Mouse (Mus musculus): ENCODE results near the gene Rinl. TPM values are rescaled to one million over a fixed set of nuclear protein-coding genes. Genes with fewer than 3 reads are reported as not detected.
A peak's percentile ranks its signal among the peaks of the same experiment; 100 is the strongest.

Gene Rinl
- total RNA-seq, 2 experiments from 2014 or later: 2.1 to 3.9 TPM

DNA sequence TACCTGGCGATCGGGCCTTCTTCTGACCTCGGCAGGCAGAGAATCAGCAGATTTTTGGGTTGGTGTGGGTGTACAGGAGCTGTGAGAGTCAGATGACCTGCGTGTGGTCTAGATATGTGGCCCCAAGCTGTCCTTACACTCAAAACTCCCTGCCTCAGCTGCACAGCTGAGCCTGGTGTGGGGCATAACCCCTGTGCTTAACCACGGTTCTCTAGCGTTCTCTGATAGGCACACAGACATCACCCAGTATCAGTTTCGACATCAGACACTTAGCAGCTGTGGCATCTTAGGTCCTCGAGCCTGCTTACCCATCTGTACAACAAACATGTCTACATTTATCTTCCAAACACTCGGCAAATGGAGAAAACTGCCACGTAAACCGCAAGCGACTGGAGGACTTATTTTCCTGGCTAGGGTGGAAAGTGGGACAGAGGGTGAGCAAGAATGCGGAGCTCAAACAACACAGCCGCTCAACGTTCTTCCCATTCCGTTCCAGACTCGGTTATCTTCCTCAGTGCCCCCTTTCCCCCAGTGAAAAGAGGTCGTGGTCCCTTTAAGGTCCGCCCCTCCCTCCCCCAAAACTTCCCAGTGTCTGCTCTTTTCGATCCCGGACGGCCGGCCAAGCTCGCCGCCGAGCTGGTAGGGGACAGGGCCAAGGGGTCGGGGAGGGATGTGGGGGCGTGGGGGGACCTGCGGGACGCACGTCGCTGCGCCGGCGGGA, 19.6 kb downstream of the Rinl start, which contains the start of gene Hnrnpl:
TSS of gene Hnrnpl (plus strand) at position 321 of the 721 bp plus-strand sequence.
- DNase-seq (ENCODE audit: low spot score in 2 of 2): peak in 1 of 2 experiments; percentile 47

DNA sequence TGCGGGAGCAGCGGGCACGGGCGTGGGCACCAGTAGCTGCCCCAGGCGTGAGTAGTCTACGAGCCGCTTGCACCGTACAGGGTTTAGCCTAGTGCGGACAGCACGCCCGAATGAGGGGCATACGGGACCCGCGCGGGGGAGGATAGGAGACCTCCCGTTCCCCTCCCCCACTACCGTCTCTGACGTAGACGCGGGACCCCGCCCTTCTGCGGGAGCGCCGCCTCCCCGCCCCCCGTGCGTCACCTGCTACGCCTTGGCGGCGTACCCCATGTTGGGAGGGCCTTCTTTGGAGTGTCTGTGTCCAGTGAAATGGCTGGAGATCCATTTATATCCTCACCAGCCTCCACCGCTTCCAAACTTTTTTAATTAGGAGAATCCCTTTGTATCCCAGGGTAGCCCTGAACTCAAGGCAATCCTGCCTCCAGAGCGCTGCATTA, 20.2 kb downstream of the Rinl start:
- DNase-seq (ENCODE audit: low spot score in 2 of 2): peak; percentile 95 to 97

DNA sequence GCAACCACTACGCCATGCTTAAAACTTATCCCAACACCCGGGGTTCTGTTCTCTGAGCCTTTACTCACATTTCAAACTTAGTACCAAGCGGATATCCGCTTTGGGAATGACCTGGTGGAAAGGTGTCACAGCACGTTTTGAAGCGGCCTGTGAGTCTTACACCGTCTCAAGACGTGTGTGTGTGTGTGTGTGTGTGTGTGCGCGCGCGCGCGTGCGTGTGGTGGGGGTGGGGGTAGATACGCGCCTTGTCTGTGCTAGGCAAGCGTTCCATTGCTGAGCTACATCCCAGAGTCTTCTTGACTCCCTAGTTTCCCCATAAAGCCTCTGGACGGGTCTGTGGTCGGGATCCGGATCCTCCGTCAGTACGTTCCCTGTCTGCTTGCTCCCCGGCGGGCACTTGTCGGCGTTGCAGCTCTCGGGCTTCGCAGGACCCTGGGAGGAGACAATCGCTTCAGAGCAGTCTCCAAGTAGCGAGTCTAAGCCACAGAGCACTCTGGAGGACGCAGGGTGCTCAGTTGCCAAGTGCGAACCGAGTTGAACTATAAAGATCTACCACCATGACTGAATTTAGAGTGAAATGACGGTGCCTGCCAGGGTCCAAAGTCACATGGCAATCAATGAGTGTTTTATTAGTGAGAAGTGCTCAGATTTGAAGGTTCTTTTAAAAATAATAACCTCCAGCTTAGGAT, 20.8 kb downstream of the Rinl start:
- DNase-seq (ENCODE audit: low spot score in 2 of 2): peak; percentile 52 to 54

DNA sequence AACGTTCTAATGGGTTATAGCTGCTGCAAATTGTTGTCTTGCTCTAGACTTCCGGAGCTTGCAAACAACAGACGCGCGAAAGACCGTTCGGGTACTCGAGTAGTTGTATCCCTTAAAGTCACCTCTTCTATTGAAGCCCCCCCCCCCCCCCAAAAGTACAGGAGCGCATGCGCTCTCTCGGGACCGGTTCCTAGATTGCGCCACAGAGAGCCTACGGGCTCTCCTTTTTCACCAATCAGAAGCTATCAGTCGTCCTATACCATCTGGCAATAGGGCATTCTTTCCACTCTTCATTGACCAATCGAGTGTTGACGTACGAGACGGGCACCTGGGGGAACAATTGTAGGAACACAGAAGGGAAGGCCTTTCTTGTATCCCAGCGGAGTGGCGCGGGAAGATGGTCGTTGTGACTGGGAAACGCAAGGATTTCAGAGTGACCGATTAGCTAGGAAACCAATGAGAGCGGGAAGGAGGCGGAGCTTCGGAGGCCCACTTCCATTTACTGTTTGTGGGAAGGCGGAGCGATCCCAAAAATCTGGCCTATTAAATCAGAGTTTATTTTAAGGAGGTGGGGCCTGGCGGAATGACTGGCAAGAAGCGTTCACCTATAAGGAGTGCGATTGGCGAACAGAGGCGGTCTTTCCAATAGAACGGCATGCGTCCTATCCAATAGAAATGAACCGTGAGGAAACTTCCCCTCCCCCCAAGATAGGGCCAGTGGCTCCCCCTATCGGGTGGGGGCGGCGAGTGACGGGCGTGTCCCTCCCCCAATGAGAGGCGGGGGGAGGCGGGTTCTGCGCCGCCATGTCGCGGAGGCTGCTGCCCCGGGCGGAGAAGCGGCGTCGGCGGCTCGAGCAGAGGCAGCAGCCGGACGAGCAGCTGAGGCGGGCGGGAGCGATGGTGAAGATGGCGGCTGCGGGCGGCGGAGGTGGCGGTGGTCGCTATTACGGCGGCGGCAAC, 21.6 kb downstream of the Rinl start:
- DNase-seq (ENCODE audit: low spot score in 2 of 2): peak; percentile 96 to 97

DNA sequence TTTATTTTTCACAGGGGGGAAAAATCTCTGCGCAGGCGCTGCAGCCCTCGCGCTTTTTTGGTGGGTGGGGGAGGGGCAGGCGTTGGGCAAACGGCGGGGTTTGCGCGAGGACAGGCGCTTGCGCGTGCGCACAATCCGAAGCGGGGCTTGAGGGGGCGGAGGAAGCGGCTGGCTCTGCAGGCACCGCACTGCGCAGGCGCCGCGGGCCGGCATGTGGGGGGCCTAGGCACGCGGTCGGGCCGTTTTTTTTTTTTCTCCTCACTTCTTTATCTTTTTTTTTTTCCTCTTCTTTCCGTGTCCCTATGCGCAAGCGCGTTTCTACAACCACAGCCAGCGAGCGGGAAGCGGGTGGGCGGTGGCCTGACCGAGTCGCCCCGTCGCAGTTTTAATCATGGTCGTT, 22.5 kb downstream of the Rinl start:
- DNase-seq (ENCODE audit: low spot score in 2 of 2): peak; percentile 93 to 94

DNA sequence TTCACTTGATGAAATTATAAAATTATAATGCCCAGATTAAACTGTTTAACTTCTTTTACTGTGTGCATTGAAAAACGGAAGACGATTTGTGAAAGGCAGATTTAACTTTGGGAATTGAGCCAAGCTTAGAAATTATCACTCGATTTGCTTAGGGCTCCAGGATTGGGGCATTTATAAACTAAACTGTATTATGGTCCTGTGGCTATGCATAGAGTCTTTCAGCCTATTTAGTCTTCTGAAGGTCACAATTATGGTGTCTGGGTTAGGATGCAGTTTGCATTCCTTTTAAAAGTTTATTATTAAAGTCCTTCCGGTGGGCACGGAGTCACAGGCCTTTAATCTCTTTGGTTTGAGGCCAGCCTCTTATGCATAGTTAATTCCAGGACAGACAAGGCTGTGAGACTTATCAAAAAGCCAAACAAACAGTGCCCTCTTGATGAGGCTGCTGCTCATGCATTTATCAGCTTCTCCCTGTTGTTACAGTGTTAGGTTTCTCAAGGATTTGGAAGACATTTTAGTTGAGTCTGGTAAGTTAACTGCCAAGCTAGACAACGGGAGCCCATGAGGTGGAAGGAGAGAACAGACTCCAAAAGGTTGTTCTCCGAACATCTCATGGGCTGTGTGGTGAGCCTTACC, 23.0 kb downstream of the Rinl start:
- DNase-seq (ENCODE audit: low spot score in 2 of 2): no peak

DNA sequence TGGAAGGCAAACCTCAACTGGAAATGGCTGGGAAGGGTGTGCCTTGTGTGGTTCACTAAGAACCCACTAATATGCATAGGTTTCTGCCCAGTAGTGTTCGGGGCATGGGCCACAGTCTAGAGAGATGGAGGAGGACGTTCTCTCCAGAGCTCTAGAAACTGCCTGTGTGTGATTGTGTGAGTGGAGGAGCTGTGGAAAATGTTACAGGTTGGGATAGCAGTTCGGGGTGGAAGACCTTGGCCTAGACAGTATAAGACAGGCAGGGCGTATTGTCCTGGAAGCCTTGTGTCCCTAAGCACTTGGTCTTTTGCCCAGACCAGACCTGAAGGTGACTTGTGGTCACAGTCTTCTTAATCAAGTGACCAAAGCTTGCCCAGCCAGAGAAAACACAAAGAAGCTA, 23.7 kb downstream of the Rinl start:
- DNase-seq (ENCODE audit: low spot score in 2 of 2): no peak

DNA sequence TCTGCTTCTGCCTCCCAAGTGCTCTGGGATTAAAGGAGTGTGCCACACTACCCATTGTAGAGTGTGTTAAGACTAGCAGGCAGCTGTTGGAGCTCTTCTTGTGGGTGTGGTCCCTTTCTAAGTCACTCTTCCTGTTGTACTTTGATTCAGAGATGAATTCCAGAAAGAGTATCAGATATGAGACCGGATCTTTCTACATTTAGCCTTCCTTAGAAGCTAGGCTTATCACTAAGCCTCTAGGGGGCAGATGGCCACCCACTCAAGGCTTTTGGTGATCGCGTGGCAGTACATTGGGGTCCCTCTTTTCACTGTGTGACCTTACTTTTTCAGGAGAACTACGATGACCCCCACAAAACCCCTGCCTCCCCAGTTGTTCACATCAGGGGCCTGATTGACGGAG, 24.2 kb downstream of the Rinl start:
- DNase-seq (ENCODE audit: low spot score in 2 of 2): no peak

DNA sequence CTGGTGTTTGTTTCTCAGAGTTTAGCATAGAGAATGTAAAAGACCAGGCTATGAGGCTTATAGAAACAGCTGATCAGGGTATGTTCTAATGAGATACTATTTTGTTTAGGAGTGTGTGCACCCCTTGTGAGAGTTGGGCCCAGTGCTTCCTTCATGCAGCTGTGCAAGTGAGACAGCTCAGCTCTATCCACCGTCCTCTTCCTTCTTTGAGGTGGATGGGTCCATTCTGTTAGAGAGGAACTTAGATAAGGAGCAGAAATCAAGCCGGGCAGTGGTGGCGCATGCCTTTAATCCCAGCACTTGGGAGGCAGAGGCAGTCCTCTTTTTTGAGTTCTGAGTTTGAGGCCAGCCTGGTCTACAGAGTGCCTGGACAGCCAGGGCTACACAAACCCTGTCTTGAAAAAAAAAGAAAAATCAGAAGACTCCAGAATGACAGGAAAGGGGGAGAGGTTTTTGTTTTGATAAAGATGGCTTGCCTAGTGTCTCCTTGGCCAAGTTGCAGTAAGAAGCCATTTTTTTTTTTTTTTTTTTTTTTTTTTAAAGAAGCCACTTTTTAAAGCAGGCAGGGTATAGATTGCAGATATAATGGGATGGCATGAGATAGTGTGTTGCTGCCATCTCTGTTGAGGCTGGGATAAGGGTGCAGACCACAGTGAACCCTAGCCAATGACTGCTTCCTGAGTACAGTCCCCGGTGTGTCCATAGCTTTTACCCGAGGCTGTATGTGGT, 25.7 kb downstream of the Rinl start:
- DNase-seq (ENCODE audit: low spot score in 2 of 2): no peak

DNA sequence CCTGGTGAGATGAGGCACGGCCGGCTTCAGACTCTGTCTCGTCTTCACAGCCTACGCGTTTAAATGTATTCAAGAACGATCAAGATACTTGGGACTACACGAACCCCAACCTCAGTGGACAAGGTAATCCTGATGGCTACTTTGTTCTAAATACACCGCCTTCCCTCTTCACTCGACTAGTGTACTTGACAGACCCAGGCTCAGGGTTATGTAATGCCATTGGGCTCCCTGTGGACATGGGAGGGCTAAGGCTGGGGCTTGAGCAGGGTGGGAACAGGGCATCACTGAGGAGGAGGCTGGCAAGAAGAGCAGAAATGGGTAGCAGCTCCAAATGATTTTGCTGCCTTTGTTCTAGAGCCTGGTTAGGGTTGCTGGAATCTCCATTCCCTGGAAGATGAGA, 26.5 kb downstream of the Rinl start:
- DNase-seq (ENCODE audit: low spot score in 2 of 2): no peak

DNA sequence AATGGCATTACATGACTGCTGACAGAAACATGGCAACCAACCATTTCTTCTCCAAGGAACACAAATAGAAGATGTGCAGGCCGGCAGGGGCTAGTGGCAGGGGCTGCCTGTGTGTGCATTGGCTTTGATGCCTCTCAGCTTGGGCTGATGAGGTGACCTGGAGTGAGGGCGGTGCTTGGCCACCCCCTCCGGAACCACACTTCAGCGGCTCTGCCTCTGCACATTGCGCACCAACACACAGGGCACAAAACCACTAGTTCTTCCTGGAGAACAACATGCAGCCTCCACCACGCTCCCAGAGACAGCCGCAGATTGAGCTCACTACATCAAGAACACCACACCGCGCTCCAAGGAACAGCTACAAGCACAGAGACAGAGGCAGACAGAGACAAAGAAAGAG, 27.4 kb downstream of the Rinl start:
- no peak for DNase-seq (ENCODE audit: low spot score in 2 of 2)

DNA sequence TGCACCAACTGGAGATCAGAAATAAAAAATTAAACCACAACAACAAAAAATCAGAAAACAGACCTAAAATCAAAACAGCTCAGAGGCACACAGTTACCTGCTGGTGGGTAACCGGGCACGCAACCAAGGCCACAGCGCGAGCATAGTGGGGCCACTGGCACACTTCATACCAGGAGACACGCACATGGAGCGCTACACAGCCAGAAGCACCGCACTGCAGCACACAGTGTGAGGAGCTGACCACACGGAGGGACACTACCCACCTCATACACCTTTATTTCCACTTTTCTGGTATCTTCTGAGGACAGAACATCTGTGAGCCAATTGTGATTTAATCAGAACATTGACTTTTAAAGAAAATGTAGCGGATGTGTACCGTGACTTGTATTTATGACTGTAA, 28.2 kb downstream of the Rinl start:
- no peak for DNase-seq (ENCODE audit: low spot score in 2 of 2)

DNA sequence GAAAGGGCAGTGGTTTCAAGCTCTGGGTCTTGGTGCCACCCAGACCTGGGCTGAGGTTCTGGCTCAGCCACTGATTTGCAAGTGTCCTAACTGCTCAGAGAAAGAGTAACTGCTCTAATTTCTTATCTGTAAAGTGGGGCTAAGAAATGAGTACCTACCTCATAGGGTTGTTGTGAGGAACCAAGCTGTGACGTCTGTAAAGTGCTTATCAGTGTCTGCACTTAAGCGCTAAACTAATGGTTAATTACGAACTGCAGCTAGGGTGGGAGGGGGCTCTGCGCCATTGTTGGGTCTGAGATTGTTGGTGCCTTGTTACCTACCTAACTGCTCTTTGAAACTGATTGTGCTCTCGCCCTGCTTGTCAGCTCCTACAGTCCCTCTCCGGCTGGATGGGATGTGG, 28.8 kb downstream of the Rinl start:
- DNase-seq (ENCODE audit: low spot score in 2 of 2): no peak

DNA sequence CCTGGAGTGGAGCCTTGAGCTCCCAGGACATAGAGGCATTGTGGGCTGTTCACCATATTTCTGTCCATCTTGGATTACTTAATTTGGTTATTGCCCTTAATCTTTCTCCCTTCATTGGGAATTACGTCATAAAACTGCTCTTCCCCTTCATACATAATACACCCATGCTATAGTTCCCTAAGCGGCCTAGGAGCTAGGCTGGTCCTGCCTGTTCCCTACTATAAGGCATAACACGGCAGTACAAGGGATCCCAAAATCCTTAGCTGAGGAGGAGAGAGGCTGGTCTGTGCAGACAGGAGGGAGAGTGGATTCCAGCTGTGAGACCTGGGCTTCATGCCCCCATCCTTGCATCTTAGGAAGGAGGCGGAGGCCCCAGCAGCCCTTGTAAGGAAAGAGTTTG, 29.2 kb downstream of the Rinl start:
- DNase-seq (ENCODE audit: low spot score in 2 of 2): no peak

DNA sequence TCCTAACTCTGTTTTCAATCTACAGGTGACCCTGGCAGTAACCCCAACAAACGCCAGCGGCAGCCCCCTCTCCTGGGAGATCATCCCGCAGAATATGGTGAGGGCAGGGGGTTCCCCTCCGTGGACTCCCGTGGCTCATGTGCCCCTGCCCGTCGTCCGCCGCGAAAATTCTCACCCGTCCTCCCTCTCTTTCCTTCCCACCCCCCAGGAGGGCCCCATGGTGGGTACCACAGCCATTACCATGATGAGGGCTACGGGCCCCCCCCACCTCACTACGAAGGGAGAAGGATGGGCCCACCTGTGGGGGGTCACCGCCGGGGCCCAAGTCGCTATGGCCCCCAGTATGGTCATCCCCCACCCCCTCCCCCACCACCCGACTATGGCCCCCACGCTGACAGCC, 29.7 kb downstream of the Rinl start:
- no peak for DNase-seq (ENCODE audit: low spot score in 2 of 2)

DNA sequence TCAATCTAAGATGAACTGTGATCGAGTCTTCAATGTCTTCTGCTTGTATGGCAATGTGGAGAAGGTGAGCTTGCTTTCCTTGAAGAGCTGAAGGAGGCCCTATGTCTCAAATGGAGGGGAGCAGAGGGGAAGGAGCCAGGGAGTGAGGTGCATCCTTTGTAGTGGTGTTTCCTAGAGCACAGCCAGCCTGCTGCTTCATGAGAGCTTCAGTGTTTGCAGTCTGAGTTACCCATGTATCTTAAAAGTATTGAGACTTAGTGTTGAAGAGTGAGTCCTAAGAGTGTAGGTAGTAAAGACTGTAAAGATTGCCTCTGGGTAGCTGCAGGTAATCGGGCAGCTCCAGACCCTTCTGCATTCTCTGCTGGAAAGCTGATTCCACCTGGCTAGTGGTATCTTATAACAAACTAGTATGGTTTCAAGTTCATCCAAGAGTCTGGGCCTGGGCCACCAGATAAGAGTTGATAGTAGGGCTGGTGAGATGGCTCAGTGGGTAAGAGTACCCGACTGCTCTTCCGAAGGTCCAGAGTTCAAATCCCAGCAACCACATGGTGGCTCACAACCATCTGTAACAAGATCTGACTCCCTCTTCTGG, 30.2 kb downstream of the Rinl start:
- no peak for DNase-seq (ENCODE audit: low spot score in 2 of 2)

DNA sequence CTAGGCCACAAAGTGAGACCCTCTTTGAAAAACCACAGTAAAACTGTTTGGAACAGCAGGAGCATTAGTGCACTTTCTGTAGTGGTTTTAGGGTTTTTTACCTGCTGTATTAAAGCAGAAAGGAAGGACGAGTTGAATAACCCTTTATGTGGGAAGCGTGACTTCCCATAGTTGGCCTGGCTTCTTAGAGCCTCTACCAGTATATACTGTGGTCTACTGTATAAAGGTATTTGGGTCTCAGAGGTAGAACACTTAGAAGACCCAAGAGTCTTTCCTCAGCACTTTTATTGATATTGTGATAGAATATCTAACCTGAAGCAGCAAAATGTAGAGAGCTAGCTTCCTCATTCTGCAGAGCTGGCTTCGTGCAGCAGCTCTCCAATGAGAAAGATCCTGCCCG, 30.8 kb downstream of the Rinl start:
- no peak for DNase-seq (ENCODE audit: low spot score in 2 of 2)

DNA sequence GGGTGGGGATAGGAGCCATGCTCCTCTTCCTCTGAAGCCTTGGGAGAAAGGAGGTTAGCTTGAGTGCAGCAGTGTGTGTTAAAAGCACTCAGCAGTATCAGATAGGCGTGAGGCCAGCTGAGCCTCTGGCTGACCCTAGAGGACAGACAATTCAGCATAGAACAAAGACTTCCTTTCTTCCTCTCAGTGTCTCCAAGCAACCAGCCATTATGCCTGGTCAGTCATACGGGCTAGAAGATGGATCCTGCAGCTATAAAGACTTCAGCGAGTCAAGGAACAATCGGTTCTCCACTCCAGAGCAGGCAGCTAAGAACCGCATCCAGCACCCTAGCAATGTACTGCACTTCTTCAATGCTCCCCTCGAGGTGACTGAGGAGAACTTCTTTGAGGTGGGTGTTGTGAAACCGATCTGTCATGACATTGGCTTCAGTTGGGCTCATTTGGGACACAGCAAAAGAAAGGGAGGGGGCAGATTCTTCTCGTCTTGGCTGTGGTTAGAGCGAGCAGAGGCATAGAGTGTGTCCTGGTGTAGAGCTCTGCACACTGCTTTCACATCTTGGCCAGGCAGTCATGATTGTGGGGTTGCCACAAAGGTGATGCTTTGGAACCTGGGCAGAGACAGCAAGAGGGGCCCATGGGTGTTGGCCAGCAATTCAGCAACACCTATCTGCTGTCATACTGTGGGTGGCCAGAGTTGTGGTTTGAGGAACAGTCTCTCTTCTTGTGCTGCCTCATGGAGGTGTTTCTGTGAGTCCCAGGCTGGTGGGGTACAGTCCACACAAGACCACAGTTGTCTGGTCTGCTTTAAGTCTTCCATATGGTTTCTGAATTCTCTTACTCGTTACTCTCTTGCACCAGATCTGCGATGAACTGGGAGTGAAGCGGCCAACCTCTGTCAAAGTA, 31.8 kb downstream of the Rinl start:
- no peak for DNase-seq (ENCODE audit: low spot score in 2 of 2)

DNA sequence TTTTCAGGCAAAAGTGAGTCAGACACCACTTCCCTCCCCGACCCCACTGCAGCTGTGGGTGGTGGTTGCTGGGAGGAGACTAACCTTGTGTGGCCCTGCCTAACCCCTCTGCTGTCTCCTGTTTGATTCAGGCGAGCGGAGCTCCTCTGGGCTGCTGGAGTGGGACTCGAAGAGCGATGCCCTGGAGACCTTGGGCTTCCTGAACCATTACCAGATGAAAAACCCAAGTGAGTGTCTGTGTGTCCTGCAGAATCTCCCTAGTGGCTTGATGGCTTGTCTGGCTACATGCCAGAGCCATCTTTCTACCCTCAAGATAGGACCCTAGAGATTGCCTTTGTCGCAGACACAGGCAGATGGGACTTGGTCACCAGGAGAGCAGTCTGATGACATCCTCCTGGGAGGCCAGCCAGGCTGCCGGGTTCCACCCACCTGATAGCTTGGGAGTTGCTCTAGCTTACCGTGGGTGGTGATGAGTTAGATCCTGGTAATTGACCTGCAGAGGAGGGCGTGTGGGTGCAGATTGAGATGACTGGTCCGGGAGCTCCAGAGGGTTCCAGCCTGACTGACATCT, 32.6 kb downstream of the Rinl start:
- peak; percentile 66 to 80 for DNase-seq (ENCODE audit: low spot score in 2 of 2)
